Mouse (Mus musculus): ENCODE data around the gene Tspan2. TPM values are rescaled to one million over a fixed set of nuclear protein-coding genes. Genes with fewer than 3 reads are reported as not detected.

Gene Tspan2
- polyA plus RNA-seq, 1 experiment from 2014 or later = 10.3 TPM

- H3K4me1 ChIP-seq = peaks cover 9% of the 10 kb centered on the region
- peaks cover 3% of the 10 kb centered on the region; the same call in 1 of the 2 replicates for H3K27me3 ChIP-seq (replicated peaks)
- H3K4me2 ChIP-seq (replicated peaks) = peak overlapping the region; percentile 76; the same call in 1 of the 2 replicates
- no peak overlapping the region for H3K4me3 ChIP-seq
- WGBS = 79% methylated on average over 6 of the region's 6 CpGs
- no peaks in the 10 kb centered on the region for H3K9me3 ChIP-seq
- no peak for ATAC-seq (ENCODE audit: low FRiP score, low read depth)
- no peak overlapping the region for H3K27ac ChIP-seq
- H3K36me3 ChIP-seq = no peaks in the 10 kb centered on the region
- no peak overlapping the region for H3K9ac ChIP-seq
Measured at GRCm38 (mm10) chr3:102736436-102736835, 2.1 kb downstream of the Tspan2 start.

DNA sequence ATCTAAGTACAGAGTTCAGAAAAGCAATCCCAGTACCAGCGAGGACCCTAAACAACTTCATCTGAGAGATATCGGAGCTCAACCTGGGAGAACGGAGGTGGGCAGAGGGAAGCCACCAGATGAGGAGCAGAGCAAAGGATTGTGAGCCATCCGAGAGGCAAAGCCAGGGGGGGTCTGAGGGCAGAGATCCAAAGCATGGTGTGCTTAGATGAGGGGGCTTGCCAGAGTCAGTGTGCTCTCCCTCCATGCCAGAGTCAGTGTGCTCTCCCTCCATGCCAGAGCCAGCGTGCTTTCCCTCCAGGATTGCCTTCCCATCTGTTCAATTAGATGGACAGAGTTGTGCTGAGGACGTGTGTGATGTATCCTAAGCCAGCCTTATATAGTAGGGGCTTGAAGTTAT lies 2.8 kb downstream of the Tspan2 start:
- Histone ChIP-seq H3K4me1 (peaks cover 9% of the 10 kb centered on the region), H3K27me3 (replicated peaks) (peaks cover 3% of the 10 kb centered on the region; the same call in 1 of the 2 replicates), H3K4me2 (replicated peaks) (no peak overlapping the region; the same call in 1 of the 2 replicates), H3K4me3 (no peak overlapping the region), H3K9ac (no peak overlapping the region), H3K9me3 (no peaks in the 10 kb centered on the region), H3K27ac (no peak overlapping the region), H3K36me3 (no peaks in the 10 kb centered on the region)
- 81% methylated on average over 6 of the region's 6 CpGs for WGBS
- no peak for ATAC-seq (ENCODE audit: low FRiP score, low read depth)

DNA sequence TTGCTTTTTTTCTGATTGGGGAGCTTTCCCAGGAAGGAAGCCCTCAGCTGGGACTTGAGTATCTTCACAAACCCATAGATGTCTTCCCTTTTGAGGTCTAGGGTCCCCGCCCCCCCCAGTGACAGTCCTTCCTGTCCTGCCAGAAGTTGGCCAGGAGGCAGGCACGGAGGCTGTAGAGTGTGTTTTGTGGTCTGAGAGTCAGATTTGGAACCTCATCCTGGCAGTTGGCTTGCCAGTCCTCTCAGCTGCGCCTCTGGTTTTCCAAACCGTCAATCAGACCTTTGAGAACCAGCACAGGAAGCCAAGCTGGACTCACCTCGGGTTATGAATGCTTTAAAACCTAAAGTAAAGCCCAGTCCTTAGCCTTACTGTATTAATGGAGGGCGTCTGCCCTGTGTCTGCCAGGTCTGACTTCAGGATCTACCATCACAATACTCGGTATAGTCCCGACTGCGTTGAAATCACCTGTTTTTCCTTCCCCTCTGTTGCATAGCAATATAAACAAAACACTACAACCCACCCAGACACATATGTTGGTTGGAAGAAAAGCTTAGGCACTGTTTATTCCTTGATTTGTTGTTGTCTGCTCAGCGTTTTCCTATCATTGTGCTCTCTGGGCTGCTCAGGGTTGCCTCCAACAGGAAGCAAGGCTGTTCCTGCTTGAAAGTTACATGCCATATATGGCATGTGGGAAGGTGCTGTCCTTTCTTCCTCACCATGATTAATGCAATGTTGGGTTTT lies 4.0 kb downstream of the Tspan2 start:
- Histone ChIP-seq H3K4me2 (replicated peaks) (no peak overlapping the region), H3K27me3 (replicated peaks) (peaks cover 3% of the 10 kb centered on the region; the same call in 1 of the 2 replicates), H3K4me3 (no peak overlapping the region), H3K27ac (no peak overlapping the region), H3K9me3 (no peaks in the 10 kb centered on the region), H3K9ac (no peak overlapping the region), H3K4me1 (peaks cover 14% of the 10 kb centered on the region), H3K36me3 (no peaks in the 10 kb centered on the region)
- ATAC-seq (ENCODE audit: low FRiP score, low read depth) = no peak
- 86% methylated on average over 10 of the region's 10 CpGs for WGBS

DNA sequence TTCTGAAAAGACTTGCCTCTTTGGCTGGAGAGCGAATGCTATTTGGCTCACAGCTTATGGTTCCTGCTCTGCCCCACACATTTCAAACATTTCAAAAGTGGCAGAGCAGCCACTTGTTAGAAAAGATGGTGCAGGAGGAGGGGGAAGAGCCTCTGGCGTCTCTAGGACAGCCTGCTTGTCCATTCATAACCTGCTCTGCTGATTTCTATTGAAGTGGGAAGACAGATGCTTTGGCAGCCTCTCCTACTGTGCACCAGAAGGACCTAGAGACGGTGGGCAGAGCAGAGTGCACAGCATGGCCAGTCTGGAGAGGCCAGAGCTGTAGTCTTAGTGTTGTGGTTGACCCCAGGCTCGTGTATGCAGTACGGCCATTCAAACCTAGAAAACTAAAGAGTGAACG lies 4.6 kb downstream of the Tspan2 start:
- no peaks in the 10 kb centered on the region for H3K36me3 ChIP-seq
- H3K4me3 ChIP-seq = no peak overlapping the region
- ATAC-seq (ENCODE audit: low FRiP score, low read depth) = no peak
- H3K9me3 ChIP-seq = no peaks in the 10 kb centered on the region
- H3K4me1 ChIP-seq = peaks cover 14% of the 10 kb centered on the region
- H3K27ac ChIP-seq = no peak overlapping the region
- no peak overlapping the region for H3K4me2 ChIP-seq (replicated peaks)
- 81% methylated on average over 6 of the region's 6 CpGs for WGBS
- H3K27me3 ChIP-seq (replicated peaks) = no peaks in the 10 kb centered on the region
- H3K9ac ChIP-seq = no peak overlapping the region

GRCm38 (mm10) chr3:102742725-102743124 lies 8.4 kb downstream of the Tspan2 start:
- H3K9ac ChIP-seq = no peak overlapping the region
- no peak overlapping the region for H3K4me3 ChIP-seq
- H3K27me3 ChIP-seq (replicated peaks) = no peaks in the 10 kb centered on the region
- H3K27ac ChIP-seq = no peak overlapping the region
- no peaks in the 10 kb centered on the region for H3K9me3 ChIP-seq
- no peak for ATAC-seq (ENCODE audit: low FRiP score, low read depth)
- H3K36me3 ChIP-seq = no peaks in the 10 kb centered on the region
- 81% methylated on average over 4 of the region's 4 CpGs for WGBS
- H3K4me1 ChIP-seq = peaks cover 13% of the 10 kb centered on the region
- H3K4me2 ChIP-seq (replicated peaks) = no peak overlapping the region

GRCm38 (mm10) chr3:102743202-102743601 lies 8.9 kb downstream of the Tspan2 start:
- no peak for ATAC-seq (ENCODE audit: low FRiP score, low read depth)

GRCm38 (mm10) chr3:102743781-102744471 lies 9.6 kb downstream of the Tspan2 start:
- no peaks in the 10 kb centered on the region for H3K9me3 ChIP-seq
- H3K4me3 ChIP-seq = no peak overlapping the region
- H3K27ac ChIP-seq = no peak overlapping the region
- no peak for ATAC-seq (ENCODE audit: low FRiP score, low read depth)
- H3K36me3 ChIP-seq = no peaks in the 10 kb centered on the region
- H3K9ac ChIP-seq = no peak overlapping the region
- H3K4me1 ChIP-seq = peaks cover 13% of the 10 kb centered on the region
- 82% methylated on average over 9 of the region's 9 CpGs for WGBS
- H3K4me2 ChIP-seq (replicated peaks) = no peak overlapping the region
- no peaks in the 10 kb centered on the region for H3K27me3 ChIP-seq (replicated peaks)

More at GRCm38 (mm10) chr3:102743202-102743601, 8.9 kb downstream of the Tspan2 start:
- WGBS = 74% methylated on average over 4 of the region's 4 CpGs
- Histone ChIP-seq H3K4me2 (replicated peaks) (no peak overlapping the region), H3K4me1 (peaks cover 13% of the 10 kb centered on the region), H3K9me3 (no peaks in the 10 kb centered on the region), H3K27me3 (replicated peaks) (no peaks in the 10 kb centered on the region), H3K36me3 (no peaks in the 10 kb centered on the region), H3K4me3 (no peak overlapping the region), H3K27ac (no peak overlapping the region), H3K9ac (no peak overlapping the region)

DNA sequence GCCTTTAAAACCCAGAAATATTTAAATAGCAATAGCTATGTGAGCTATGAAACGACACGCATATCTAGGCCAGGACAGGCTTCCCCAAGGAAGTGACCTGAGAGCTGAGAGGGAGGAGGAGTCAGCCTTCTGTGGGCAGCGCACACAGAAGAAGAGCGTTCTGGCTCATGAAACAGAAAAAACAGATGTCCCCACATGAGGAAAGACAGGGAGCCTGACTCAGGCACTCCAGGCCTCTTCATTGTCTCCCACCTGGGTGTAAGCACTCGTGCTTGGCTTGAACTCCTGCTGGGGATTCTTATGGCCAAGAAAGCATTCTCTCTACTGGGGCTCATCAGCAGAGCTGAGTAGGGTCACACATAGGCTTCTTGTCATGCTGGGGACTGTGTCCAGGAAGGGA lies 10.3 kb downstream of the Tspan2 start:
- 49% methylated on average over 5 of the region's 5 CpGs for WGBS
- Histone ChIP-seq H3K4me3 (no peak overlapping the region), H3K4me1 (peaks cover 13% of the 10 kb centered on the region), H3K27me3 (replicated peaks) (no peaks in the 10 kb centered on the region), H3K36me3 (no peaks in the 10 kb centered on the region), H3K4me2 (replicated peaks) (no peak overlapping the region), H3K27ac (no peak overlapping the region), H3K9ac (no peak overlapping the region), H3K9me3 (no peaks in the 10 kb centered on the region)
- ATAC-seq (ENCODE audit: low FRiP score, low read depth) = no peak

DNA sequence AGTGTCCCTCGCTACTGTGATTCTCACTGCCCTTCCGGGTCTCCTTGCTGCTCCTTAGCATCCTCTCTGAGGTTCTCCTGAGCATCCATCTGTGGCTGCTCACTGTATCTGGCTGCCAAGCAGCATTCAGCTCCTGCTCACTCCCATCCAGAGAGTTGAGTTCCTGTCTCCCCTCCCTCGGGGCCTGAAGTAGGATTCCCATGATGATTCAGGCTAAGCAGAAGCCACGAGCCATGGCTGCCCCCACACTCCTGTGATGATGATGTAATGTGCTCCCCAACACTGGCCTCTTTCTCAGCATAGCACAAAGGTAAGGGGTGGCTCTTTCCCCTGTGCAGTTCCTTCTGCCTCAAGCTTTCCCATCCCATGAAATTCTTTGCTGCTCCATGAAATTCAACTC lies 11.8 kb downstream of the Tspan2 start:
- no peak overlapping the region for H3K4me2 ChIP-seq (replicated peaks)

DNA sequence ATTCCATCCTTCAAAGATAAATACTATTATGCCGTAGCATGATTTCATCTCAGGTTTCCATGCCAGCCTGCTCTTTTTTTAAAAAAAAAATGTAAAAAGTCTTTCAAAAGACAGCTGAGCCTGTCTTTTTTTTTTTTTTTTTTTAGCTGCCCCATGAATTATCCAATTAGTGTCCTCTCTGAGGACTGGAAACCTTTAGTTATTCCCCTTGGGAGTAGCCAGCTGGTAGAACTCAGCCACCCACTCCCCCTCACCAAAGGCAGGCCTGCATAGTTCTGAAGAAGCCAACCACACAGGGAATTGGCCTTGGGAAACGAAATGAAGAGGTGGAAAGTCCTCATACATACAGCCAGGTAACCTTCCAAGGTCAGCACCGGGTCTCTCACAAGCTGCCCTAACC lies 13.7 kb downstream of the Tspan2 start:
- Histone ChIP-seq H3K4me1 (peaks cover 7% of the 10 kb centered on the region), H3K27me3 (replicated peaks) (no peaks in the 10 kb centered on the region), H3K4me3 (no peak overlapping the region), H3K9ac (no peak overlapping the region), H3K4me2 (replicated peaks) (no peak overlapping the region), H3K36me3 (peaks cover 12% of the 10 kb centered on the region), H3K27ac (no peak overlapping the region), H3K9me3 (no peaks in the 10 kb centered on the region)
- WGBS = 75% methylated on average over 3 of the region's 3 CpGs
- no peak for ATAC-seq (ENCODE audit: low FRiP score, low read depth)

More for the DNA sequence above, 11.8 kb downstream of the Tspan2 start:
- WGBS = 92% methylated on average over 4 of the region's 4 CpGs
- no peak overlapping the region for H3K4me3 ChIP-seq
- no peak for ATAC-seq (ENCODE audit: low FRiP score, low read depth)
- no peak overlapping the region for H3K9ac ChIP-seq
- H3K27ac ChIP-seq = no peak overlapping the region
- H3K36me3 ChIP-seq = peaks cover 4% of the 10 kb centered on the region; the same call in 1 of the 2 replicates
- H3K4me1 ChIP-seq = peaks cover 13% of the 10 kb centered on the region
- no peaks in the 10 kb centered on the region for H3K27me3 ChIP-seq (replicated peaks)
- H3K9me3 ChIP-seq = no peaks in the 10 kb centered on the region

DNA sequence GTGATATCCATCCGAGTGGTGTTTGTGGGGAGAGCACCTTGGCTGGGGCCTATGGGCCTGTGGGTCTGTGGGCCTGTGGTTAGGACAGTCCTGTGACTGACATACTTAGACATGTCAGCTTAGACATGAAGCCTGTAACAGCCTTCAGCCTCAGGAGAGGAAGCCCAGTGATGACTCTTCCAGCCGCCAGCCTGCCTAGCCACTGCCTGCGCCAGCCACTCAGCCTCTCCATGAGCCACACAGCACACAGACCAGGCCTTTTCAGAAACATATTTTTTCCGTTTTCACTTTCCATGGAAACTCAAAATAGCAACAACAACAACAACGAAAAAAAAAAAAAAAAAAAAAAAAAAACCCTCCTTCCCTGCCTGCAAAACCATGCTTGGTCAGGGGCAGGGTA lies 14.4 kb downstream of the Tspan2 start:
- 83% methylated on average over 5 of the region's 5 CpGs for WGBS
- no peaks in the 10 kb centered on the region for H3K27me3 ChIP-seq (replicated peaks)

DNA sequence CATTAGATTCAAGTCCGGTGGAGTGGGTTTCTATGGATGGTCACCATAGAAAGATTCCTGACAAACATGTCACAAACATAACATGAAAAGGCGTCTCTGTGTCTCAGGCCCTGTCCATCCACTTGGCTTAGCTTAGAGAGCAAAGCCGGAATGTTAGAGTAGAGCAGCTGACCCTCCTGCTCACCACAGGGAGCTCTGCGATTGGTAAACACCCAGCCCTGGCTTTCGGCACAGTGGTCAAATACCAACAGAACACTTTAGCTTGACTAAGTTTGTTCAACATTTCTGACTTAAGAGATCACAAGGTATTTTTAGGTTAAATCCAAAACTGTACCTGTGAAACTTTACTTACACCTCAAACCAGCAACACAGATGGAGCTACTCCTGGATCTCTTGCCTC lies 16.8 kb downstream of the Tspan2 start:
- H3K27me3 ChIP-seq (replicated peaks) = no peaks in the 10 kb centered on the region
- peaks cover 12% of the 10 kb centered on the region for H3K36me3 ChIP-seq
- peaks cover 7% of the 10 kb centered on the region; the same call in 1 of the 2 replicates for H3K4me1 ChIP-seq
- no peak overlapping the region for H3K4me2 ChIP-seq (replicated peaks)
- no peak overlapping the region for H3K9ac ChIP-seq
- ATAC-seq (ENCODE audit: low FRiP score, low read depth) = no peak
- WGBS = 80% methylated on average over 5 of the region's 5 CpGs
- no peaks in the 10 kb centered on the region for H3K9me3 ChIP-seq
- H3K27ac ChIP-seq = no peak overlapping the region
- H3K4me3 ChIP-seq = no peak overlapping the region

More for the DNA sequence above, 14.4 kb downstream of the Tspan2 start:
- no peak for ATAC-seq (ENCODE audit: low FRiP score, low read depth)
- H3K4me1 ChIP-seq = peaks cover 7% of the 10 kb centered on the region
- H3K4me3 ChIP-seq = no peak overlapping the region
- H3K27ac ChIP-seq = no peak overlapping the region
- H3K36me3 ChIP-seq = peaks cover 12% of the 10 kb centered on the region
- H3K9ac ChIP-seq = no peak overlapping the region
- H3K4me2 ChIP-seq (replicated peaks) = no peak overlapping the region
- no peaks in the 10 kb centered on the region for H3K9me3 ChIP-seq
